Mouse (Mus musculus) spleen, postnatal 36 days (tissue): Measurements from ENCODE around the gene Gxylt2.

ENCODE experiments used
- DNase-seq, 2 experiments: peaks; one replicate each; pipeline ENCODE4 v3.0.0; 2022; ENCODE audit warnings: low spot score in 2 of 2, mixed read lengths in 1 of 2

Gene Gxylt2

GRCm38 (mm10) chr6:100715296-100715828 is 10.8 kb downstream of the Gxylt2 start:
- DNase-seq, result no peak

GRCm38 (mm10) chr6:100716152-100716551 is 11.6 kb downstream of the Gxylt2 start:
- DNase-seq, result no peak

- no peak for DNase-seq
Observed at GRCm38 (mm10) chr6:100716817-100717216, 12.3 kb downstream of the Gxylt2 start.

GRCm38 (mm10) chr6:100720098-100720501 is 15.6 kb downstream of the Gxylt2 start:
- DNase-seq, result no peak

- no peak for DNase-seq
Observed at GRCm38 (mm10) chr6:100720882-100721721, 16.6 kb downstream of the Gxylt2 start.

GRCm38 (mm10) chr6:100731996-100732375 is 27.5 kb downstream of the Gxylt2 start:
- no peak for DNase-seq

GRCm38 (mm10) chr6:100732376-100733021 is 28.0 kb downstream of the Gxylt2 start:
- no peak for DNase-seq

- DNase-seq, result no peak
Observed at GRCm38 (mm10) chr6:100733218-100733617, 28.7 kb downstream of the Gxylt2 start.

GRCm38 (mm10) chr6:100734321-100734720 is 29.8 kb downstream of the Gxylt2 start:
- DNase-seq, result no peak

- DNase-seq, result no peak
Observed at GRCm38 (mm10) chr6:100758431-100759208, 54.1 kb downstream of the Gxylt2 start.

- DNase-seq, result no peak
Observed at GRCm38 (mm10) chr6:100767756-100768155, 63.2 kb downstream of the Gxylt2 start.

- DNase-seq, result no peak
Observed at GRCm38 (mm10) chr6:100775923-100776505, 71.5 kb downstream of the Gxylt2 start.

GRCm38 (mm10) chr6:100778595-100778994 is 74.1 kb downstream of the Gxylt2 start:
- DNase-seq, result no peak

GRCm38 (mm10) chr6:100780421-100780820 is 75.9 kb downstream of the Gxylt2 start:
- no peak for DNase-seq

GRCm38 (mm10) chr6:100781644-100782043 is 77.1 kb downstream of the Gxylt2 start:
- DNase-seq, result no peak

GRCm38 (mm10) chr6:100787726-100788125 is 83.2 kb downstream of the Gxylt2 start:
- DNase-seq, result no peak

- no peak for DNase-seq
Observed at GRCm38 (mm10) chr6:100789161-100789560, 84.6 kb downstream of the Gxylt2 start.

GRCm38 (mm10) chr6:100792055-100792659 is 87.6 kb downstream of the Gxylt2 start:
- no peak for DNase-seq

- DNase-seq, result no peak
Observed at GRCm38 (mm10) chr6:100792973-100793769, 88.6 kb downstream of the Gxylt2 start.

GRCm38 (mm10) chr6:100795797-100796196 is 91.3 kb downstream of the Gxylt2 start:
- DNase-seq, result no peak
